Mouse (Mus musculus) intestine, embryonic 16.5 days (tissue): ENCODE data around the gene Tmpo. TPM values are rescaled to one million over a fixed set of nuclear protein-coding genes. Genes with fewer than 3 reads are reported as not detected.
A peak's percentile ranks its signal among the peaks of the same experiment; 100 is the strongest.
"Not testable (repeated sequence)": the region's sequence is repeated elsewhere in the genome, so short reads cannot be mapped to it uniquely, and the experiment has no call there.

Source experiments
- ATAC-seq: fragments of 200-750 bp; cut with Nextera tagmentation; 2 replicates; pipeline ENCODE4 v1.8.0; 2017; ENCODE audit warnings: moderate TSS enrichment, moderate library complexity
- H3K27ac ChIP-seq: fragments of 300-500 bp; sonication (generic); 2 replicates; pipeline ENCODE4 v1.5.1; 2014; ENCODE audit warnings: mild to moderate bottlenecking, low read length
- H3K27me3 ChIP-seq: fragments of 300-500 bp; sonication (generic); replicated peaks from 2 replicates; pipeline ENCODE4 v1.6.1; 2014; ENCODE audit warnings: low read length, control low read depth, mixed read lengths; ENCODE audit not compliant: control insufficient read depth, insufficient read depth
- H3K36me3 ChIP-seq: fragments of 300-500 bp; sonication (generic); 2 replicates; pipeline ENCODE4 v1.6.1; 2014; ENCODE audit warnings: low read length, control low read depth; ENCODE audit not compliant: control insufficient read depth, insufficient read depth
- H3K4me1 ChIP-seq: fragments of 300-500 bp; sonication (generic); 2 replicates; pipeline ENCODE4 v1.6.1; 2014; ENCODE audit warnings: low read length, control low read depth, mixed read lengths; ENCODE audit not compliant: control insufficient read depth, insufficient read depth
- H3K4me2 ChIP-seq: fragments of 300-500 bp; sonication (generic); 2 replicates; pipeline ENCODE4 v1.6.1; 2014; ENCODE audit warnings: low read depth, low read length, control low read depth
- H3K4me3 ChIP-seq: fragments of 300-500 bp; sonication (generic); 2 replicates; pipeline ENCODE4 v1.5.1; 2014; ENCODE audit warnings: mild to moderate bottlenecking, low read length
- H3K9ac ChIP-seq: fragments of 300-500 bp; sonication (generic); 2 replicates; pipeline ENCODE4 v1.6.1; 2014; ENCODE audit warnings: low read depth, low read length
- H3K9me3 ChIP-seq: fragments of 300-500 bp; sonication (generic); 2 replicates; pipeline ENCODE4 v1.6.1; 2016; ENCODE audit warnings: low read length, control low read depth; ENCODE audit not compliant: control insufficient read depth
- WGBS: fragments of 180-500 bp; shearing (Covaris S2); extraction: QIAGEN DNeasy Blood & Tissue Kit; methylation state at CpG from one replicate; pipeline ENCODE4 v1.1.7; 2014; 5-methylcytosine and 5-hydroxymethylcytosine counted together
- polyA plus RNA-seq: library from polyadenylated mRNA; unstranded; fragments of >200 nt; fragmentation: Nextera tagmentation; extraction: Ambion mirVana; gene quantifications from 2 replicates; pipeline ENCODE4 v1.2.1, GENCODE M21; 2015

The Tmpo gene
- polyA plus RNA-seq, 1 experiment from 2014 or later = 111 TPM

DNA sequence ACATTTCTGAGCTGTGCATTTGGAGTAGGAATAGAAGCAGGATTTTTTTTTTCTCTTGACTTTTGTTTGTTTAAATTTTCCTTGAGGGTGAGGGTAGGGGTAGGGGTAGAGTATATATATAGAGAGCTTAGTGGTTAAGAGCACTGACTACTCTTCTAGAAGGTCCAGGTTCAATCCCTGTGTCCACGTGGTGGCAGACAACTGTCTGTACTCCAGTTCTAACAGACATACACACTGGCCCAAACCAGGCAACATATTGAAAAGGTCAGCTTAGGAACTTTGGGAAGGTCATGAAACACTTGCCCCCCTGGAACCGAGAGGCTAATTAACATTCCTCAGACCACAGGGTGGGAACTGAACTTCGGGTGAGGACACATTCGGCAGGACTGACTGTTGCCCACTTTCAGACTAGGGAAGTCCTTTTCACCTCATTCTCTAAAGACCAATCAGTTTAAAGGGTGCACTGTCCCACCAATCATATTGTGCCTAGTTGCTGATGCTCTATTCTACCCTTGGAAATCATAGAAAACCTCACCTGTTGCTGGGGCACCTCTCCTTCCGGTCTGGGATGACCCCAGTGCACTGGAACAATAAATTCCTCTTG is 7.7 kb upstream of the Tmpo start:
- Histone ChIP-seq H3K9ac (no peak overlapping the region), H3K36me3 (no peaks in the 10 kb centered on the region), H3K27ac (no peak overlapping the region), H3K4me1 (0 out of 2 replicates have a peak, but pooled peaks cover 3% of the 10 kb centered on the region), H3K27me3 (no peaks in the 10 kb centered on the region), H3K9me3 (no peaks in the 10 kb centered on the region), H3K4me3 (no peak overlapping the region), H3K4me2 (no peak overlapping the region)
- WGBS = 74% methylated on average over 5 of the region's 5 CpGs
- no peak for ATAC-seq

DNA sequence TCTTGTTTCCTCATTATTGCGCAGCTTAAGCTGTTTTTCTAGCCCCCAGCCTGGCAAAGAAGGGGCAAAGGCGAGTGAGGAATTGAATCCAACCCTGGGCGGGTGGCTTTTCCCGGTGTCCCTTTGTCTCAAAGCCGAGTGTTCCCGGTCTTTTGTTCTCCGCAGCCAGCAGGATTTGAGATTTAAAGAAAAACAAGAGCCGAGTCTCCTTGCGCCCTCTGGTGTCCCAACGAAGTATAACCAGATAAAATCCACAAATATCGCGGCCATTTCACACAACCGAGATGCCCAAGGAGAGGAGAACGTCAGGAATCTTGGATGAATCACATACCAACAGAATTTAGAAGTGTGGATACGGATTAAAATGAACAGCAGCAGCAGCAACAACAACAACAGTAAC is 6.8 kb upstream of the Tmpo start:
- peaks cover 10% of the 10 kb centered on the region for H3K4me1 ChIP-seq
- peak overlapping the region; percentile 50 for H3K4me3 ChIP-seq
- peak overlapping the region; percentile 71 for H3K4me2 ChIP-seq
- H3K36me3 ChIP-seq = no peaks in the 10 kb centered on the region
- ATAC-seq = 0 out of 2 replicates have a peak, but pooled peaks have one; percentile 10
- no peaks in the 10 kb centered on the region for H3K27me3 ChIP-seq
- peak overlapping the region; percentile 80 for H3K9ac ChIP-seq
- under 1% methylated on average over 15 of the region's 15 CpGs for WGBS
- H3K9me3 ChIP-seq = no peaks in the 10 kb centered on the region
- H3K27ac ChIP-seq = peak overlapping the region; percentile 83

DNA sequence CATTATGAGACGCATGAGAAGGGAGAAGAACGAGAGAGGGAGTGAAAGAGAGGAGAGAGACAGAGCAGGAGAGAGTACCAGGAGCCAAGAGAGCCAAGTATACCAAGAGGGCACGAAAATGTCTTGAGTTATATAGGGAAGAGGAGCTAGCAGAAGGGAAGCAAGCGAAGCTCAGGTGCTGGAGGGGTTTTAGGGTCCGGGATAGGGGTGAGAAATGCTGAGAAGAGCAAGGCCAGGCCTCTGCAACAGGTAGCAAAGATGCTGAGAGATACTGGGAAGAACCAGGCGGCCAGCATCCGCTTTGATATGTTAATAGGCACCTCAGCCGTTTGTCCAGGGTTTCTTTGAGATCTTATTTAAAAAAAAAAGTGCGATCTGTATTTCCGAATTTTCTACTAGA is 6.2 kb upstream of the Tmpo start:
- H3K4me2 ChIP-seq = peak overlapping the region; percentile 71
- 29% methylated on average over 10 of the region's 10 CpGs for WGBS
- no peaks in the 10 kb centered on the region for H3K36me3 ChIP-seq
- peak overlapping the region; percentile 83; the same call in 1 of the 2 replicates for H3K27ac ChIP-seq
- peak overlapping the region; percentile 50 for H3K4me3 ChIP-seq
- H3K27me3 ChIP-seq = no peaks in the 10 kb centered on the region
- no peak for ATAC-seq
- H3K9me3 ChIP-seq = no peaks in the 10 kb centered on the region
- H3K4me1 ChIP-seq = peaks cover 10% of the 10 kb centered on the region
- H3K9ac ChIP-seq = peak overlapping the region; percentile 80

DNA sequence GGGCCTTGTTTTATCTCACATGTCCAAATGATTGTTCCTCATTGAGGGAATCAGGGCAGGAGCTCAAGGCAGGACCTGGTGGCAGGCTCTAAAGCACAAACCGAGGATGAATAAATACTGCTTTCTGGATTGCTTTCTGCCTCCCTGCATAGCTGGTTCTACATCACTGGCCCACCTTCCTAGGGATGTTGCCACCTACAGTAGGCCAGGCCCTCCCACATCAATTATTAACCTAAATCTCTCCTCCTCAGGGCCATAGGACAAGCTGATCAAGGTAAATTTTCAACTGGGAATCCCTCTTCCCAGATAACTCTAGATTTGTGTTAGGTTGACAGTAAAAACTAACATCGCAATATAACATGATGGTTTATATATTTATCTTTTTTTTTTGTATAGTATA is 4.6 kb upstream of the Tmpo start:
- WGBS = 86% methylated on average over 2 of the region's 2 CpGs

DNA sequence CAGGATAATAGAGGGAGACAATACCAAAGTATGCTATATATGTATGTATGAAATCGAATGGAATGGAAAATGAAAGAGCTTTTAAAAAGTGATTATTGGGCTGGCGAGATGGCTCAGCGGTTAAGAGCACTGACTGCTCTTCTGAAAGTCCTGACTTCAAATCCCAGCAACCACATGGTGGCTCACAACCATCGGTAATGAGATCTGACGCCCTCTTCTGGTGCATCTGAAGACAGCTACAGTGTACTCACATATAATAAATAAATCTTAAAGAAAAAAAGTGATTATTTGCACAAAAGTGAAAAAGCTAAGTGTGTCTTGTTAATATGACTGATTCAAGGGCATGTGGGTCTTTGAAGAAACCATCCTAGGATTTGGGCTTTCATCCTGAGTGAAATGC is 3.8 kb upstream of the Tmpo start:
- not testable (repeated sequence) for H3K9me3 ChIP-seq, H3K36me3 ChIP-seq, H3K4me3 ChIP-seq, ATAC-seq, H3K27ac ChIP-seq, H3K4me2 ChIP-seq, H3K27me3 ChIP-seq, H3K9ac ChIP-seq
- peaks cover 12% of the 10 kb centered on the region for H3K4me1 ChIP-seq
- WGBS = 76% methylated on average over 5 of the region's 5 CpGs

More for the DNA sequence above, 4.6 kb upstream of the Tmpo start:
- Histone ChIP-seq H3K9me3 (no peaks in the 10 kb centered on the region), H3K4me2 (no peak overlapping the region), H3K4me3 (no peak overlapping the region), H3K27me3 (no peaks in the 10 kb centered on the region), H3K9ac (no peak overlapping the region), H3K36me3 (no peaks in the 10 kb centered on the region), H3K4me1 (peaks cover 10% of the 10 kb centered on the region), H3K27ac (no peak overlapping the region)
- no peak for ATAC-seq

DNA sequence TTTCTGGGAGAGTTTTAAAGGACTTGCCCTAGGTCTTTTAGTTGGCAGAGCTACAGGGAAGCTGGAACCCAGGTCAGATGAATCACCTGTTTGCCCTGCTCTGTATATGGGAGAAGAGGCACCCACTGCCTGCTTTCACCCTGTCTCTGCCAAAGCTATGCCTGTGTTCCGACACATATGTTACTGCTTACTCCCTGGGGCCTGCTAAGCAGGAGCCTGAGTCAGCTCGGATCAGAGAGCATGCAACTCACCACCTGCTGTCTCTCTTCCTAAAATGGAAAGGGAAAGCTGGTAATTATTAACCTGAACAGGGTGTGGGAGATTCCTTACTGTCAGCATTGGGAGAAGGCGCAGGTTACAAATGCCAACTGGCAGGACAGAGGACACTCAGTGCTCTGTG is 2.2 kb upstream of the Tmpo start:
- 36% methylated on average over 3 of the region's 3 CpGs for WGBS
- 0 out of 2 replicates have a peak overlapping the region, but pooled peaks have one; percentile 15 for H3K9ac ChIP-seq
- H3K9me3 ChIP-seq = no peaks in the 10 kb centered on the region
- no peak overlapping the region for H3K4me3 ChIP-seq
- no peaks in the 10 kb centered on the region for H3K27me3 ChIP-seq
- peak overlapping the region; percentile 71 for H3K27ac ChIP-seq
- no peaks in the 10 kb centered on the region for H3K36me3 ChIP-seq
- H3K4me2 ChIP-seq = peak overlapping the region; percentile 63
- peaks cover 15% of the 10 kb centered on the region for H3K4me1 ChIP-seq
- ATAC-seq = peak; percentile 55

DNA sequence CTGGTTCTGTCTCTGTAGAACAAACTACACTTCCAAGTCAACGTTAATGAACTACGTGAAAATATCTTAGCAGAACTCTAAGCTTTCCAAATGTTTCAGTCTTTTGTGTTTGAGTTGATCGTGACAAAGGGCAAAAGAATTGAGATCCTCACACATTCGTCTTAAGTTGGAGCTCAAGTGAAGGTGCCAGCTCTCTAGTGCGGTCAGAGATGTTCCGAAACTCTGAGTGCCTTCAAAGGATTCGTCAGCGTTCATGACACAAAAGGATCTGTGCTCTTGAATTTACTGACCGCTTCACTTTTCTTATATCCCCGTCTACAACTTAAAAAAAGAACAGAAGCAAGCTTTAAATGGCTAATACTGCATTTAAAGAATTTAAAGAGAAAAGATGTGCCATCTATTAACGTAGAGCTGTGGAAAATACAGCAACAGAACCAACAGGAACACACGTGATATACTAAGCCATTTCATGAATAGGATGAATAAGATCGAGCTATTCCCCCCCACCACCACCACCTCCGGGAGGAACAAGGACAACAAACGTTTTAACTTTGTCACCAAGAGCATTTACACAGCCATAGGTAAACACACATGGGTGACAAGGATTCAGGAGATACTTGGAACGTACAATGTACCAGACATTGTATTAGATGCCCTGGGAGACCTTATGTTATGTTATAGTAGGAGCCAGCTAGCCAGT is 1.3 kb upstream of the Tmpo start:
- no peak for ATAC-seq
- Histone ChIP-seq H3K4me1 (peaks cover 15% of the 10 kb centered on the region), H3K27ac (peak overlapping the region; percentile 99), H3K9me3 (no peaks in the 10 kb centered on the region), H3K27me3 (no peaks in the 10 kb centered on the region), H3K9ac (peak overlapping the region; percentile 78), H3K4me2 (peak overlapping the region; percentile 63), H3K4me3 (peak overlapping the region; percentile 57), H3K36me3 (no peaks in the 10 kb centered on the region)
- WGBS = 3% methylated on average over 16 of the region's 16 CpGs

DNA sequence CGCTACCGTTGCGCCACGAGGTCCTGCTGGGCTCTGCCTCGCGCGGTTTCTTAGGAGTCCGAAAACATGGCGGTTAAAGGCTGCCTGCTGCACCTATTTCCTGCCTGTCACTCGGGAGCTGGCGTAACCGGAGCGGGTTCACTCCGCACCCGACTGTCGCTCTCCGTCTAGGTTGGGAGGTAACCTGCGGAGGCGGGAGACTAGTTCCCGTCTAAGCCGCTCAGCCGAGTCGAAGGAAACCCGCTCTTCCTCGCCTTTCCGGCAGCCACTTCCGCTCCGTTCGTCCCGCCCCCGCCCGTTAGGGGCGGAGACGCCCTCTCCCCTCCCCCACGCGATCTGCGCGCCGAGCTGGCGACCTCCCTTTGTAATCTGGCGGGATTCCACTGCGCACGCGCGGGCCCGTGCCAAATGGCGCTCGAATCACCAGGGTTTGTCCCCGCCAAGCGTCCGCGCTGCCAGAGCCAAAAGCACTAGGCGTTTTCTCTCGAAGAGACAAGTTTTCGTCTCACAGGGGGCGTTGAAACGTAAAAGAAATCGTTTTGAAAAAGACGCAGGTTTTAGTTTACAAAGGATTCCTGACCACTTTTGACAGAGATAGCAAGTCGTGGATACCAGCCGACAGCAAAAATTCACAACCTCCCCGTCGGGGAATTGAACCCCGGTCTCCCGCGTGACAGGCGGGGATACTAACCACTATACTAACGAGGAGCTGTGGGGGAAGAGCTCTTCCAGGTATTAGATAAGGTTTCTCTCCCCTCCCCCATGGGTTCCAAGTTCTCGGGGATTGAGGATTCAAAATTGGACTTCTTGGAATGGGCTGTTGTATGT is 560 bp upstream of the Tmpo start:
- peak overlapping the region; percentile 78 for H3K9ac ChIP-seq
- H3K4me1 ChIP-seq = peaks cover 12% of the 10 kb centered on the region
- WGBS = under 1% methylated on average over 66 of the region's 69 CpGs
- no peaks in the 10 kb centered on the region for H3K36me3 ChIP-seq
- peak; percentile 87 for ATAC-seq
- H3K9me3 ChIP-seq = no peaks in the 10 kb centered on the region
- H3K27ac ChIP-seq = peak overlapping the region; percentile 99
- peak overlapping the region; percentile 65 for H3K4me2 ChIP-seq
- H3K4me3 ChIP-seq = peak overlapping the region; percentile 57
- no peaks in the 10 kb centered on the region for H3K27me3 ChIP-seq

DNA sequence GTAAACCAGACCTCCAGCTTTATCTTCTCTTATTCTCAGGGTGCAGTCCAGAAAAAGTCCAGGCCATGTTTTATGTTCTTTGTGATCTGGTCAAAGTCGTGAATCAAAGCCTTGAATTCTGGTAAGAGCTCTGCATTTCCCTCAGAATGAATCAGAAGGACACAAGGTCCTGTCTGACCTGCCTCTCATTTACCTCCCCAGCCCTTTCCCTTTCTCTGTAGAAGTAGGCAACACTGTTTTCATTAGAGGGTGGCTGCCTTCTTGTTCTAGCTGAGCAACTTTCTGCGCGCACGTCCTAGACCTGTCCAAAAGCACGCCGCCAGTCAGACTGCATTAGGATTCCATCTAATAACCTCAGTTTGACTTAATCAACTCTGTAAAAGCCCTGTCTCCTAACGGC is 814 bp downstream of the Tmpo start:
- Histone ChIP-seq H3K4me3 (peak overlapping the region; percentile 57), H3K27ac (peak overlapping the region; percentile 99), H3K9me3 (no peaks in the 10 kb centered on the region), H3K4me1 (peaks cover 12% of the 10 kb centered on the region), H3K4me2 (peak overlapping the region; percentile 65), H3K9ac (peak overlapping the region; percentile 78), H3K36me3 (no peaks in the 10 kb centered on the region), H3K27me3 (no peaks in the 10 kb centered on the region)
- WGBS = 20% methylated on average over 7 of the region's 7 CpGs
- ATAC-seq = no peak
